Mouse (Mus musculus) cerebral cortex, adult 2 months (tissue): ENCODE data around the gene Cgref1.

ENCODE experiments used
- WGBS: fragments of 180-500 bp; shearing (Covaris S2); methylation state at CpG from one replicate; pipeline ENCODE4 v1.1.7; 2018; 5-methylcytosine and 5-hydroxymethylcytosine counted together

Gene Cgref1

DNA sequence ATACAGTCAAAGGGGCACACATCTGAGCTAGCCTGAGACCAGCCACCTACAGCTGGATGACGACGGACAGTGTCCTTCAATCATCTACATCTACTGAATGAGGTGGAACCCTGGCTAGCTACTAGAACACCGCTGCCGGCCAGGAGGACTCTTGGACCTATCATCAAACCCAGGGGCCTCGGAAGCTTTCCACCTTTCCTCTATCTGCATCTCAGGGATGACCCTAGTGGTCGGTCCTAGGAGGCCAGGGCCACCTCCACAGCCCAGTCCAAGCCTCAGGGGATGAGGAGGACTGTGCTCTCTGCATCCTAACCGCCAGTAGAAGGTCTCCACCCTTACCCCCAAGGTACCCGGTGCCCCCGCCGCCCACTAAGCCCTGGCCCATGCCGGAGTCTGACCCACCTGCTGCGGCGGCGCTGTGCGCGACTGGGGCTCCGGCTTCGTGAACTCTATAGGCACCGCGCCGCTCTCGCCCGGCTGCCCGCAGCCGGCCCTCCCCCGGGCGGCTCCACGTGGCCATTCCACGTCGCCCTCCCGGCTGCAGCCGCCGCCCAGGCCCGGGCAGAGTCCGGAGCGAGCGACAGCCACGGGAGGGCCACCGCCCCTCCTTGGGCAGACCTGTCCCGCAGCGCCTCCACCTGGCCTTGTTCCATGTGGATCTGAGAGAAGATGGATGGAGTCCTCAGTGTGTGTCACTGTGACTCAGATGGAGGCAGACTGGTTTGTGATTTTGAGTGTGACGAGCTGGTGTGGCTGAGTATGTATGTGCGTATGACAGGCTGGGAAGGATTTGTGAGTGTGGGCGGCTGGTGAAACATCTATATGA is at the start of gene Cgref1:
TSS of gene Cgref1 (minus strand) at position 636 of the 826 bp plus-strand sequence.
- WGBS: 6% methylated on average over 44 of the region's 44 CpGs

DNA sequence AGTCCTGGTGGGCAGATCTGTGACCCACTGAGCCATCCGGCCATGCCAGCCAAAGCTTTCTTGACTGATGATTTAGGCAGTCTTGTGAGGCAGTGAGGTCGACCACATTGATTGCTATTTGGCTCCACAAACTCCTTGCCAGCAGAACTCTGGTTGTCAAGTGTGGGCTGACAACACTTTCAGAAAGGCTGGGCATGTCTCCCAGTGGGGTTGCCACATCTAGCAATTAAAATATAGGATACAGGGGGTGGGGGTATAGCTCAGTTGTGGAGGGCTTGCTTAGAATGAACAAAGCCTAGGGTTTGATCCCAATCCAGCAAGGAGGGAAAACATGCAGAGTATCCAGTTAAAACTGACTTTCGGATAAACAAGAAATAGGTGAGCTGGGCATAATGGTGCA is 48.7 kb upstream of the Cgref1 start:
- WGBS: 46% methylated on average over 3 of the region's 3 CpGs

DNA sequence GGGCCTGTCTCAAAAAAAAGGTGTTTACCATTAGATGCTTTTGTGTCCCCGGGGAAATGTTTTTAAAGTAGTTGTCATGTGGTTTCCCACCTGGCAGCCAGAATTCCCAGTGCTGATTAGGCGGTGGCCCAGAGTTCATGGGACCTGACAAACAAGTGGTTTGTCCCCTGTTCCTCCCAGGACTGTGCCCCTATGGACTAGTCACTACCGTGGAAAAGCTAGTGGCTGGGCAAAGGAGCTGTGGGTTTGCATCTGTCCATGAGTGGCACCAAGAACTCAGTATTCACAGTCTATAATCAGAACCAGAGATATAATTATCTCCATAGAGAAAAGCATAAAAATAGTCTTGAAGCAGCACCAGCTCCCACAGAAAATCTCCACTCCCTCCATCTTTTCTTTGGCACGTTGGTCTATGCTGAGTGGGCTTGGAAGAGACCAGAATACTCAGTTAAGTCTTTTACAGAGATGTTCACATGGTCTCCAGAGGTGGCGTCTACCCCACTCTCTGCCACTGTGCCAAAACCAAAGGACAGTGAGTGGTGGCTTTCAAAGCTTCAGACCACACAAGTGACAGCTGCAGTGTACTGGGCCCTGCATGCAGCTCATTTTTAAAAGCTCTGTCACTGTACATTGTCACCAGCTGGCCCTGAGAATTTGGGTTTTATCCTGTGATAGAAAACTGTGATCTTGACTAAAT is 47.7 kb upstream of the Cgref1 start:
- 37% methylated on average over 5 of the region's 5 CpGs for WGBS

DNA sequence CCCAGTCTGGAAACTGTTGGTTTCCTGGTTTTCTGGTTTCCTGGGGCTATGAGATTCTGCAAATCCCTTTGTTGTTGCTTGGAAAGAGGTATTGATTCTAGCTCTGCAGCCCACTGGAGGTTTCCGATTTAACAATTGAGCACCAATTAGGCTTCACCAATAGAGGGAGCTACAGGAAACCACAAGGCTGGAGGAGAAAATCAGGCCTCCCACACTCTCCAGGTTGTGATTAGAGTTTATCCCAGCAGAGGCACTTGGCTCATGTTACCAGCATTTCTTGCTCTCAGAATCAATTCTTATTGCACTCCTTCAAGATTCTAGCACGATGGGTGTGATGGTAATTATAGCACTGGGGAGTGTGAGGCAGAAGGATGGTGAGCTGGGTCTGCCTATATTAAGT is 37.0 kb upstream of the Cgref1 start:
- 12% methylated on average over 2 of the region's 2 CpGs for WGBS

DNA sequence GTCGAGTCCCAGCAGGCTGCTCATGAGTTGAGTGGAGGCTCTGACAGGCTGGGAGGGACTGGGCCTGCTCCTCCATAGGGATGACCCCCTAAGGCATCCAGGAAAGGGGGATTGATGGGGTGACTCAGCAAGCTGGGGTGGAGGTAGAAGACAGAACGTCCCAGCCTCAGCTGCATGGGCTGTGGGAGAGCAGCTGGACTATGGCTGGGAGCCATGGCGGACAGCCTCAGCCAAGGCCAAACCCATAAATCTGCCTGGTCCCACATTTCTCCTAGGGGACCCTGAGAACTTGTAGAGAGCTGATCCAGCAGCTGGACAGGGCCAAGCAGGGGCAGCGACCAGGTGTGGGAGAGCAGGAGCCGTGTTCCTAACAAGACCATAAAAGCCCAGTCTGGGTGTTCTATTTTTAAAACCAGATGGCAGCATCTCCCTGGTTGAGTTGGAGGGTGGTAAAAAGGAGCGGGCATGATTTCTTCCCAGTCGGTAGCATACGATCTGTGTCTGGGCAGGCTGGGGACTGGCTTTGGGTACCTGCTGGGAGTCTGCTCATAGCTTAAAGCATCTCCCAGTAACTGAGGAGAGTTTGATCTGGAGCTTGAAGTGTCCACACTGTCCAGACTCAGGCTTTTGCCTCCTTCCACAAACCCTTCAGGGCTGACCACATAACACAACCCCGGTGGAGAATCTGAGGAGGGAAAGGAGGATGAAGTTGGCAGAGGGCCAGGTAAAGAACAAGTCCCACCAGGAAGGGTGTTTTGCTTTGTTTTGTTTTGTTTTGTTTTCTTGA is 29.7 kb upstream of the Cgref1 start:
- WGBS: 46% methylated on average over 9 of the region's 9 CpGs

DNA sequence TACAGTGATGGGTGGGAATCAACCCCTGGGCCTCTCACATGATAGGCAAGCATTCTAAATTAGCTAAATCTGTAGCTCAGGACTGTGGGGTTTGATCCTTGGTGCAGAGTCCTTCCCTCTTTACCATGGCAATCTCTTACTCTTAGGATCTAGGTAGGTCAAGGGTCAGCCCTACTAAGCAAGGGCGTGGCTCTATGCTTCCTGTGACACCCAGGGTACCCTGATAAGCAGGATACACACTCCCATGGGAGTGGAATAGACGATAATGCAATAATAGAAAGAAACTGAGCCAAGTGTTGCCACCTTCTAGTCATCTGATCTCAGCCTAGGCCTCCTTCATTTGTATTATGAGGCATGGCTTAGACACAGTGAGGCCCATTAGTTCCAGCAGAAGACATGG is 24.0 kb upstream of the Cgref1 start:
- 76% methylated on average over 2 of the region's 2 CpGs for WGBS

DNA sequence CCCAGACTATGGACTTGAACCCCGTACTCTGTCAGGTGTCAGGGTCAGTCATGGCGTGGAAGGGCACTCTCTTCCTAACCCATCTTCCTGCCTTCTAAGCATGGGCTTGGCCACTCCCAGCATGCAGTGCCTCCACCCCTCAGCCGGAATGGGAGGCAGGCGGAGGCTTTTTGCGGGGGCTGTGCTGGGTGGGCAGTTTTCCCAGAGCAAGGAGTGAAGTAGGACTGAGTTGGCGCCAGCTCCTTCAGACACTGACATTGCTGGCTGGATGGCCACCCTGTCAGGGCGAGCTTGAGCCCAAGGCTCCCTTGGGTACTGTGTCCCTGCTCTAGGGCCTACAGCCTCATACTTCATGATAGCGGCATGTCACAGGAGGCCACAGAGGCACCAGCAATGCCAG is 23.0 kb upstream of the Cgref1 start, which contains the start of gene Tcf23:
TSS of gene Tcf23 (plus strand) at position 247 of the 400 bp plus-strand sequence.
- WGBS: 43% methylated on average over 8 of the region's 8 CpGs

DNA sequence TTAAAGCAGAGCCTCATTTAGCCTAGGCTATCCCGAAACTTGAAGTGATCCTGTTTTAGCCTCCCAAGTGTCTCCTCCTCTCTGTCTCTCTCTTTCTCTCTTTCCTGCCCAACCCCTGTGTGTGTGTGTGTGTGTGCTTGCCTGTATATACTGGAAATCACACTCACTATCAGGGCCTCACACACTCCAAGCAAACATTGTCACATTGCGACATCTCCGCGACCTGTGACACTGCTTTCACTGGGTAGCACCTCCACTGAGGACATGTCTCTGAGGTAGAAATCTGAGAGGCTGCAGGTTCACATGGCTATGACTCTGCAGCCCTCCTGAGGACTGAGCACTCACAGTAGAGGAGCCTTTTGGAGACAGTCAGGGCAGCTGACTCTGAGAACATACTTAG is 20.8 kb upstream of the Cgref1 start:
- 92% methylated on average over 4 of the region's 4 CpGs for WGBS

DNA sequence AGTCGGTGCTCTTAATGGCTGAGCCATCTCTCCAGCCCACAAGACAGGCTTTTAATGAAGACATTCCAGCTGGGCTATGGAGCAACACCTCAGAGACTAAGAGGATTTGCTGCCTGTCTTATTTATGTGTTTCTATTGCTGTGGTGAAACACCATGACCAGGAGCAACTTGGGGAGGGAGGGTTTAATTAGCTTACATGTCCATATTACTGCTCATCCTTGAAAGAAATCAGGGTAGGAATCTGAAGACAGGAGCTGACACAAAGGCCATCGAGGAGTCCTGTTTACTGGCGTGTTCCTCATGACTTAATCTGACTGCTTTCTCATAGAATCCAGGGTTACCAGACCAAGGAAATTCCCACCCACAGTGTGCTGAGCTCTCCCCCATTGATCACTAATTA is 18.5 kb upstream of the Cgref1 start:
- 83% methylated on average over 3 of the region's 3 CpGs for WGBS

DNA sequence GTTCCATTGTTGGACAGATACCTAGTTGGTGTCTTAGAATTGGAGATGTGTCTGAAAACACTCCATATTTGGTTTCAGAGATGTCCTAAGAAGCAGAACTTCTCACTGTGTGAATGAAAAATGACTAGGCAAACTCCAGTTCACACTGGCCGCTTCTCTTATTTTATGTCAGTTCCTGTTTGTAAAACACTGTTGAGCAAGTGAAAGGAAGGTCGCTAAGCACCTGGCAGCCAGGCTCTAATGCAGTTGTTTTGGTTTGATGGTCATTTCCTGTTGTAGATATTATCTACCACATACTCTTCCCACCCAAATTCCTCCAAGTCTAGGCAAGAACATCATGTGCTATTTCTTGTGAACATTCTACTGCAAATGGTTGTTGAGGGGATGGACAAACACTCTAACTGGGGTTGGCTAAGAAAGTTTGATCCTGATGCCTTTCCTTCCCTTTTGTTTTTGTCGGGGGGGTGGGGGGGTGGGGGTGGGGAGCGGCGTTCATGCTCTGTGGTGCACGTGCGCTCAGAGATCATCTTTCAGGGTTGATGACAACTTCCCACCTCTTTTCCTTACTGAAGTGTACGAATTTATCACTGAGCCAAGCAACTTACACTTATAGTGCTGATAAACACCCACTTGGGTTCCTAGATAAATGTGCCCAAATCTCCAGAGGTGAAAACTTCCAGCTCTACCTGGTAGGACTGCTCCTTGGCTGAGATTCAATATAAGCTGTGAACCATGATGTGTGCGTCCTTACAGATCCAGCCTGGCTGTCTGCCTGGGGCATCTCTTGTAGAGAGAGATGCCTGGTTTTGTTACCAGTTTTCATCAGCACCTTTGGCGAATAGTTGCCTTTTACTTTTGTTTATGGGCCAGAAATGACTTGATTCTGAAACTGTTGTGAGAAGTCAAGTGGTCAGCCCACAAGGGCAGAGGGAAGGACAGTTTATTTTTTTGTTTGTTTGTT is 16.4 kb upstream of the Cgref1 start:
- WGBS: 68% methylated on average over 10 of the region's 10 CpGs

DNA sequence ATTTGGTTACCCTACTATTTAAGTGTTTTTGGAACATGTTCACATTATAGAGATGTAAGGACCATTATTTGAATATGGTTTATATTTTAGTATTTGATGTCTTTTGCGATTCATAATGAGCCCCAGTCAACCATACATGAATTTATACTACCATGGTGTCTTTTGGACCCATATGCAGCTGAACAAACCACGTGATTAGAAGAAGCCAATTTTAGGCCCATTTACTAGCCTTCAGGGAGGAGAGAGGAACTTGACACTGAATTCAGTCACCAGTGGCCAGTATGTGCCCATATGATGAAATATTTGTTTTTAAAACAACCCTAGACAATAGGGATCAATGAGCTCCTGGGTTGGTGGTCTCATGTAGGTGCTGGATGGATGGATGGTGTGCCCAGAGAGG is 15.4 kb upstream of the Cgref1 start:
- WGBS: 95% methylated on average over 2 of the region's 2 CpGs

DNA sequence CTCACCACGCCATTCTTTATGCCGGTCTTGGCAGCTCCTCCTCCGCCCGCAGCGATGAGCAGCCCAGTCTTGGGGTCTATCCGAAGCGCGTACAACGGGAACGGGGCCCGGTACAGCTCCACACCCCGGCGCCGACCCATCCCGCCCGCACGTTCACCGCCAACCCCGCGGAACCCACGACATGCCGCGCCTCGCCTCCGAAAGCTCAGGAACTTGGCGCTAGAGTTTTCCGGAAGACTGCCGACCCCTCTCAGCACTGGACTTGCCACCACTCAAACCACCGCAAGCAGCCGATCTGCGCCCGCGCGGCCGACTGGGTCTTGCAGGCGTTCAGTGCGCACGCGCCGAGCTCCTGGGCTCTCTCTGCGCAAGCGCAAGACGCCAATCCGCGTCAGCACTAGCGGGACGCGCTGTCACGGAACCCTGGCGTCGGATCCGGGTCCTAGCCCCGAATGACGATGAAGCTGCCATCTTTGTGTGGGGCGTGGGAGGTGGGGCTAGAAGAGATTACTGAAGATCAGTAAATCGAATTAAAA is 14.6 kb upstream of the Cgref1 start, which contains the start of gene Preb:
TSS of gene Preb (minus strand) at position 396 of the 536 bp plus-strand sequence.
- under 1% methylated on average over 56 of the region's 56 CpGs for WGBS

DNA sequence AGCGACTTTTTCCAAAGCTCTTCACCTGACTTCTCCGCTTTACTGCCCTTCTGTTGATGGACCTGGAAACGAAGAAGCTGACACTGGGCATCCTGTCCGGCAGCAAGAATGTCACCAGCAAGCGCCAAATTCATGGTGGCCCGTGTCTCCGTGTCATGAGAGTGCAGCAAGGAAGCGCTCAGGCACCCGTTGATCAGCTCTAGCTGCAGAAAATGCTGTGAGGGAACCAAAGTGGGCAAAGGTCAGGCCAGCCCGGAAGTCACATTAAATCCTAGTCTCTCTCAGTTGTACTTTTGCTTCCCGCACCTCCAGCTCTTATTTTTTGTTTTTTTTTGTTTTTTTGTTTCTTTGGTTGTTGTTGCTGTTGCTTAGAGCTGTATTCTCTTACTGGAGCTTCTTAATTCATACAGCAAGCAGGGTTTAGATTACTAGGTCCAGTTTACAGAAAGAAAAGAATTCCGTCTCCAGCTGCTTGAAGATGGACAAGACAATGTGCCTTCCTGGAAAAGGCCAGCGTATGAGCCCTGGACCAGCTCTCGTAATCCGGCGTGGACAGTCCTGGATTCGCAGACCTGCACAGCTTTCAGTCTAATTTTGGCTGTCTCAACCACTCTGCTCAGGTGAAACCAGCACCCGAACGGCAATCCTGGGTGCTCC is 13.9 kb upstream of the Cgref1 start:
- 34% methylated on average over 19 of the region's 19 CpGs for WGBS

DNA sequence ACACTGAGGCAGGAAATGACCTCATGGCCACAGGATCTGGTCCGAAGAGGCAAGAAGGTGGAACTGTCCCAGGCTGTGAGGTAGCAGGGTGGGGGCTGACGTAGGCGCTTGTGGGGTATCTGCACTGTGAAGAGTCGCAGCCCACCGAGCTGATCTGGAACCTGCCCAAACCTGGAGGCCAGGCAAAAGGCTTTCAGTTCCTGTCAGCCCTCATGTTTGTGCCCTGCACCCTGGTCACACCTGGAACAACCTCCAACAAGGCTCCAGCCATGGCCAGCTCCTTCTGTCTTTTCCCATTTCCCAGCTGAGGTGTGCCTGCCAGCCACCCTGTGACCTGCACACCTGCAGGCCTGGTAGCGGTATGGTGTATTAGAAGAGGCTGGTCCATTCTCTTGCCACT is 12.5 kb upstream of the Cgref1 start:
- 87% methylated on average over 6 of the region's 6 CpGs for WGBS

DNA sequence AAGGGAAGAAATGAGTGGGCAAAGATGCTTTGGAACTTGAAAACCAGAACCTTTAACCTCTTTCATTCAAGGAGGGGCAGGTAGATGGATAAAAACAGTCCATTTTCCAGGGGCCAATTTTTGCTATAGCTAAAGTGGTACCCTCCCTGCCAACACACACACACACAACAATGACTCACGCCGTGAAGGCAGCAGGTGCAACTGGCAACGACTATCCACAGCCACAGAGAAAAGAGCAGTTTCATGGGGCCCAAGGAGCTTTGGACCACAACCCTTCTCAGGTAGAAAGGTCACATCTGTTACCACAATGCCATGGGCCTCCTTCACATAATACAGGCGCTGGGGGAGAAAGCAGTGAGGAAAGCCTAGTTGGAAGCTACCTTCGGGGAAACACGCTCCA is 10.4 kb upstream of the Cgref1 start:
- 75% methylated on average over 6 of the region's 6 CpGs for WGBS

DNA sequence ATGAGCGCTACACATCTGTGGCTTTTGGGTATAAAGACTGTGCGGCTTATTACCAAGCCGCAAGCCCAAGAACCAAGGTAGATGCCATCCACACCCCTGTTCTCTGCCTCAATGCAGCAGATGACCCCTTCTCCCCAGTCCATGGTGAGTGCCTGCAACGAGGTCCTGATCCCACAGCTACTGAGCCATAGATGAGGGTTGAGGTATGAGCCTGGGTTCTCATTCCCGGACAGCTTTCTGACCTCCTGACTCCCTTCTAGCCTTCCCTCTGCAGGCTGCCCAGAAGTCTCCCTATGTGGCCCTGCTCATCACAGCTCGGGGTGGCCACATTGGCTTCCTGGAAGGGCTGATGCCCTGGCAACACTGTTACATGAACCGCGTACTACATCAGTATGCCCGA is 9.2 kb upstream of the Cgref1 start:
- WGBS: 96% methylated on average over 9 of the region's 9 CpGs

DNA sequence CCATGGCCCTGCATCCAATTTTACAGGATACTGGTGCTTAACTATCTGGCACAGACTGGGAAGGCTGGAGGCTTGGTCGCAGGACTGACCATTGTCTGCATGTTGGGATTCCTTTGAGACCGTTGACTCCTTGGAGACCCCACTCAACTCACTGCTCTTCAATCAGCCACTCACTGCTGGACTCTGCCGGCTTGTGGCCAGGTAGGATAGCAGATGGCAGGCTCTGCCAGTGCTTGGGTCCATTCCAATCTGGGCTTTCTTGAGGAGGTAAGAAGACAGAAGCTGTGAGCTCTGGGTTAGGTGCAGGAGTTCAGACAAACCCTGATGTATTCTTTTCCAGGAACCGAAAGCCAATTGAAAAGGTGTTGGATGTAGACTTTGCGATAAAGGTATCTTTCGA is 8.7 kb upstream of the Cgref1 start:
- 88% methylated on average over 6 of the region's 6 CpGs for WGBS

DNA sequence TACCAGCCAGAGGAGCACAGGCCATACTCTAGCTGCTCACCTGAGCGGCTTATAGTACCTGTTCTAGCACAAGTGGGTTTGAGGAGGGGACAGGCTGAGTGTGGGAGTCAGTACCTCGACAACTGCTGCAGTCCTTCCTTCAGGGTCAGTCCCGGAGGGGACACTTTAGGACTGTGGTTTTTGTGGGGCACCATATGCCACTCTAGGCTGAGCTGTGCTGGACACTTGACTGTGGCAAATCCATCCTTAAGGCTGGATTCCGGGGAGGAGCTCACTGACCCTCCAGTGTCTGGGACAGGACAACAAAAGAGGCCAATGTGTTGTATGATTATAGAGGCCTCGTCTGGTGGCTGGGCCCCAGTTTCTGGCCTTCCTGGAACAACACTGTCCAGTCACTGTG is 7.2 kb upstream of the Cgref1 start:
- WGBS: 77% methylated on average over 5 of the region's 5 CpGs

DNA sequence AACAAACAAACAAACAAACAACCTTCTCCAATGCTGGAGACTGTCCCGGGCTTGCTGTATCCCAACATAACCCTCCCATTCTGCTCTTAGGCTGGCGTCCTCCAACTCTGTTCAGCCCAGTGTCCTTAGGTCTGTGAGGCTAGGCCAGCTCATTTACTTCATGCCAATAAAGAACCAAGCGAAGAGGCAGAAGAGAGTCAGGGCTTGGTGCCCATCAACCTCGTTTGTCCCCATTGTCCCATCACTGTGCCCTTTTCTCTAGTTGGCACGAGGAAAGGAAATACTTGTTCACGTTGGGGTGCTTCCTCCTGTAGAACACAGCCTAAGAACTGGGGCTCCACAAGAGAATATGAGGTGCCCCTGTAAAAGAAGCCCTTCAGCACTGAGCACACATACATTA is 6.3 kb upstream of the Cgref1 start:
- WGBS: 41% methylated on average over 6 of the region's 6 CpGs

DNA sequence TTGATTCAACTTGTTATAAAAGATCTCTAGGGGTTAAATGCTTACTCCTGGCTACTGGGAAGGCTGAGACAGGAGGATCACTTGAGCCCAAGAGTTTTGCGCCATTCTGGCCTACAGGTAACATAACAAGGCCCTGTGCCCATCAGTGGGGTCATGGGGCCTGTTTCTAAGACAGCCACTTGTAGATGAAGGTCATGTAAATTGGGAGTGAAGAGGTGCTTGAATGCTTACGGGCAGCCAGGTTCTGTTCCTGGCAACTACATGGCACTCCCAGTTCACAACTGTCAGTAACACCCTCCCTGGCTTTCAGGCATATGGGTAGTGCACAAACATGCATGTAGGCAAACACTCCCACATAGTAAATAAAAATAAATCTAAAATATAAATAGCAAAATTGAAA is 5.5 kb upstream of the Cgref1 start:
- 65% methylated on average over 2 of the region's 2 CpGs for WGBS
